Mouse (Mus musculus) stomach, embryonic 15.5 days (tissue): Measurements from ENCODE around the gene Wnt11. TPM values are rescaled to one million over a fixed set of nuclear protein-coding genes. Genes with fewer than 3 reads are reported as not detected.

Experiments
- ATAC-seq: fragments of 200-750 bp; cut with Nextera tagmentation; 2 replicates; pipeline ENCODE4 v1.8.0; 2017; ENCODE audit warnings: low read depth, moderate number of reproducible peaks, moderate TSS enrichment; ENCODE audit not compliant: insufficient read depth, low FRiP score
- H3K27ac ChIP-seq: fragments of 300-500 bp; sonication (generic); 2 replicates; pipeline ENCODE4 v1.5.1; 2015; ENCODE audit warnings: mild to moderate bottlenecking, inconsistent platforms
- H3K27me3 ChIP-seq: fragments of 300-500 bp; sonication (generic); replicated peaks from 2 replicates; pipeline ENCODE4 v1.6.1; 2015; ENCODE audit warnings: inconsistent platforms
- H3K36me3 ChIP-seq: fragments of 300-500 bp; sonication (generic); 2 replicates; pipeline ENCODE4 v1.6.1; 2015; ENCODE audit warnings: inconsistent platforms
- H3K4me1 ChIP-seq: fragments of 300-500 bp; sonication (generic); 2 replicates; pipeline ENCODE4 v1.6.1; 2015; ENCODE audit warnings: inconsistent platforms
- H3K4me2 ChIP-seq: fragments of 300-500 bp; sonication (generic); 2 replicates; pipeline ENCODE4 v1.6.1; 2015; ENCODE audit warnings: mild to moderate bottlenecking, inconsistent platforms
- H3K4me3 ChIP-seq: fragments of 300-500 bp; sonication (generic); replicated peaks from 2 replicates; pipeline ENCODE4 v1.5.1; 2015; ENCODE audit warnings: inconsistent platforms
- H3K9ac ChIP-seq: fragments of 300-500 bp; sonication (generic); 2 replicates; pipeline ENCODE4 v1.6.1; 2015; ENCODE audit warnings: inconsistent platforms
- H3K9me3 ChIP-seq: fragments of 300-500 bp; sonication (generic); 2 replicates; pipeline ENCODE4 v1.6.1; 2016; ENCODE audit warnings: inconsistent platforms
- WGBS: fragments of 180-500 bp; shearing (Covaris S2); methylation state at CpG from one replicate; pipeline ENCODE4 v1.1.7; 2015; 5-methylcytosine and 5-hydroxymethylcytosine counted together
- polyA plus RNA-seq: library from polyadenylated mRNA; unstranded; fragments of >200 nt; fragmentation: Nextera tagmentation; extraction: Ambion mirVana; gene quantifications from 2 replicates; pipeline ENCODE4 v1.2.1, GENCODE M21; 2015

The Wnt11 gene
- polyA plus RNA-seq, 1 experiment from 2014 or later, result 5.5 TPM

GRCm38 (mm10) chr7:98835519-98836441 lies 868 bp downstream of the Wnt11 start:
- peaks cover 70% of the 10 kb centered on the region for H3K27me3 ChIP-seq
- H3K36me3 ChIP-seq, result no peaks in the 10 kb centered on the region
- ATAC-seq, result no peak
- H3K4me1 ChIP-seq, result peaks cover 50% of the 10 kb centered on the region
- peak overlapping the region; percentile 100 for H3K4me2 ChIP-seq
- peak overlapping the region; percentile 58 for H3K4me3 ChIP-seq
- H3K9ac ChIP-seq, result peak overlapping the region; percentile 2; the same call in 1 of the 2 replicates
- no peak overlapping the region for H3K27ac ChIP-seq
- under 1% methylated on average over 46 of the region's 46 CpGs for WGBS
- H3K9me3 ChIP-seq, result no peaks in the 10 kb centered on the region

DNA sequence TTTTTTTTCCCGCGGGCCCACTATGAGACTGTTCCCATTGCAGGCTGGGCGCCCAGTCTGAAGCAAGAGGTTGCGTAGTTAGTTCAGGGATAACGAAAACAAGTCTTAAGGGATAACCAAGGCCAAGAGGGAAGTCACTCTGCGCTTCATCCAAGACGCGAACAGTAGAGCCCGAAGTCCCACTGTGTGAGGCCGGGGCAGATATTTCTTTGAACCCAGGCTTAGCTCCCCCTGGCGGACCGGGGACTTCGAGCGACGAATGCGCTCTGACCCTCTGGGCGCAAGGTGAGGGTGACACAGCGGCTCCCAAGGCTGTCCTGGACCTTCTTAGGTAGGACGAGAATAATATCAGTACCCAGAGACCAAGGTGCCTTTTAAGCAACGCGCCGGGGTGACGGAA lies 1.7 kb downstream of the Wnt11 start:
- peaks cover 66% of the 10 kb centered on the region for H3K27me3 ChIP-seq
- 3% methylated on average over 23 of the region's 23 CpGs for WGBS
- no peaks in the 10 kb centered on the region for H3K36me3 ChIP-seq
- no peak overlapping the region for H3K9ac ChIP-seq
- H3K4me3 ChIP-seq, result peak overlapping the region; percentile 58
- H3K4me1 ChIP-seq, result peaks cover 50% of the 10 kb centered on the region
- H3K4me2 ChIP-seq, result peak overlapping the region; percentile 100
- H3K27ac ChIP-seq, result no peak overlapping the region
- no peak for ATAC-seq
- H3K9me3 ChIP-seq, result no peaks in the 10 kb centered on the region

GRCm38 (mm10) chr7:98837901-98838300 lies 3.0 kb downstream of the Wnt11 start:
- WGBS, result under 1% methylated on average over 17 of the region's 17 CpGs
- H3K9ac ChIP-seq, result no peak overlapping the region
- no peaks in the 10 kb centered on the region for H3K36me3 ChIP-seq
- H3K27me3 ChIP-seq, result peaks cover 57% of the 10 kb centered on the region
- peak overlapping the region; percentile 50 for H3K4me3 ChIP-seq
- peak overlapping the region; percentile 96 for H3K4me2 ChIP-seq
- H3K27ac ChIP-seq, result no peak overlapping the region
- ATAC-seq, result no peak
- H3K4me1 ChIP-seq, result peaks cover 50% of the 10 kb centered on the region
- no peaks in the 10 kb centered on the region for H3K9me3 ChIP-seq

GRCm38 (mm10) chr7:98838729-98839141 lies 3.8 kb downstream of the Wnt11 start:
- Histone ChIP-seq H3K9ac (0 out of 2 replicates have a peak overlapping the region, but pooled peaks have one; percentile 27), H3K4me2 (peak overlapping the region; percentile 96), H3K4me3 (peak overlapping the region; percentile 50), H3K27me3 (peaks cover 50% of the 10 kb centered on the region), H3K27ac (no peak overlapping the region), H3K4me1 (peaks cover 52% of the 10 kb centered on the region), H3K36me3 (no peaks in the 10 kb centered on the region), H3K9me3 (no peaks in the 10 kb centered on the region)
- WGBS, result under 1% methylated on average over 47 of the region's 48 CpGs
- peak; percentile 52; the same call in 1 of the 2 replicates for ATAC-seq

- peak overlapping the region; percentile 29; the same call in 1 of the 2 replicates for H3K9ac ChIP-seq
- H3K9me3 ChIP-seq, result no peaks in the 10 kb centered on the region
- H3K4me1 ChIP-seq, result peaks cover 53% of the 10 kb centered on the region
- WGBS, result 12% methylated on average over 12 of the region's 12 CpGs
- ATAC-seq, result no peak
- H3K4me3 ChIP-seq, result peak overlapping the region; percentile 50
- H3K27ac ChIP-seq, result no peak overlapping the region
- no peaks in the 10 kb centered on the region for H3K36me3 ChIP-seq
- peak overlapping the region; percentile 96 for H3K4me2 ChIP-seq
- peaks cover 46% of the 10 kb centered on the region for H3K27me3 ChIP-seq
Observed at GRCm38 (mm10) chr7:98839312-98839711, 4.4 kb downstream of the Wnt11 start.

- peaks cover 32% of the 10 kb centered on the region for H3K27me3 ChIP-seq
- H3K9me3 ChIP-seq, result no peaks in the 10 kb centered on the region
- peaks cover 39% of the 10 kb centered on the region for H3K4me1 ChIP-seq
- no peak overlapping the region for H3K27ac ChIP-seq
- 62% methylated on average over 3 of the region's 3 CpGs for WGBS
- no peaks in the 10 kb centered on the region for H3K36me3 ChIP-seq
- no peak for ATAC-seq
- no peak overlapping the region for H3K4me3 ChIP-seq
- H3K4me2 ChIP-seq, result no peak overlapping the region
- H3K9ac ChIP-seq, result no peak overlapping the region
Observed at GRCm38 (mm10) chr7:98840771-98841170, 5.9 kb downstream of the Wnt11 start.

DNA sequence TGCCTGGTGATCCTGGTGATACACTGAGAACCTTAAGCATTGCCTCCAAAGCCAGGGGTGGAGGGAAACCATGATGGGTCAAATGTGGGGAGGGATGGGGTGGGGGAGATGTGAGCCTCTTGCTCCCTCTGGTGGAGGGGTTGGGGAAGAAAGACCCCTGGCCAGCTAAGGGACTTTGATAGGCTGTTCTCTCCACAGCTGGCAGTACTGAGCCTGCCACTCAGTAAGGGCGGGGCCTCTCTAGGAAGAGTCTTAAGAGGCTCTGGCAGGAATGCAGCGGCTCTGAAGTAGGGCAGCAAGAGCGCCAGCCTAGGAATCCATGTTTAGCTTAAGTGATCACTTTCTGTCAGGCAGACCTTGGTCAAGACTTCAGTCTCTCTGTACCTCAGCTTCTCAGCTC lies 6.9 kb downstream of the Wnt11 start:
- Histone ChIP-seq H3K9ac (no peak overlapping the region), H3K4me2 (no peak overlapping the region), H3K27ac (no peak overlapping the region), H3K36me3 (no peaks in the 10 kb centered on the region), H3K4me1 (peaks cover 29% of the 10 kb centered on the region), H3K27me3 (peaks cover 21% of the 10 kb centered on the region), H3K9me3 (no peaks in the 10 kb centered on the region), H3K4me3 (no peak overlapping the region)
- ATAC-seq, result no peak
- 41% methylated on average over 3 of the region's 3 CpGs for WGBS

- no peak overlapping the region for H3K4me2 ChIP-seq
- H3K27ac ChIP-seq, result no peak overlapping the region
- no peaks in the 10 kb centered on the region for H3K9me3 ChIP-seq
- H3K4me1 ChIP-seq, result peaks cover 19% of the 10 kb centered on the region
- 91% methylated on average over 3 of the region's 3 CpGs for WGBS
- no peak for ATAC-seq
- no peak overlapping the region for H3K9ac ChIP-seq
- H3K27me3 ChIP-seq, result peaks cover 16% of the 10 kb centered on the region
- no peak overlapping the region for H3K4me3 ChIP-seq
- no peaks in the 10 kb centered on the region for H3K36me3 ChIP-seq
Observed at GRCm38 (mm10) chr7:98842997-98843396, 8.1 kb downstream of the Wnt11 start.

GRCm38 (mm10) chr7:98843649-98844048 lies 8.7 kb downstream of the Wnt11 start:
- Histone ChIP-seq H3K4me3 (no peak overlapping the region), H3K27me3 (peaks cover 16% of the 10 kb centered on the region), H3K4me2 (no peak overlapping the region), H3K4me1 (peaks cover 17% of the 10 kb centered on the region), H3K27ac (no peak overlapping the region), H3K9me3 (no peaks in the 10 kb centered on the region), H3K9ac (no peak overlapping the region), H3K36me3 (no peaks in the 10 kb centered on the region)
- no peak for ATAC-seq
- 48% methylated on average over 7 of the region's 7 CpGs for WGBS

GRCm38 (mm10) chr7:98848899-98849640 lies 14.2 kb downstream of the Wnt11 start:
- Histone ChIP-seq H3K9ac (no peak overlapping the region), H3K4me1 (peaks cover 31% of the 10 kb centered on the region), H3K27me3 (no peaks in the 10 kb centered on the region), H3K4me3 (no peak overlapping the region), H3K9me3 (no peaks in the 10 kb centered on the region), H3K36me3 (0 out of 2 replicates have a peak, but pooled peaks cover 4% of the 10 kb centered on the region), H3K27ac (peak overlapping the region; percentile 51), H3K4me2 (no peak overlapping the region)
- WGBS, result 65% methylated on average over 8 of the region's 8 CpGs
- peak; percentile 77 for ATAC-seq

DNA sequence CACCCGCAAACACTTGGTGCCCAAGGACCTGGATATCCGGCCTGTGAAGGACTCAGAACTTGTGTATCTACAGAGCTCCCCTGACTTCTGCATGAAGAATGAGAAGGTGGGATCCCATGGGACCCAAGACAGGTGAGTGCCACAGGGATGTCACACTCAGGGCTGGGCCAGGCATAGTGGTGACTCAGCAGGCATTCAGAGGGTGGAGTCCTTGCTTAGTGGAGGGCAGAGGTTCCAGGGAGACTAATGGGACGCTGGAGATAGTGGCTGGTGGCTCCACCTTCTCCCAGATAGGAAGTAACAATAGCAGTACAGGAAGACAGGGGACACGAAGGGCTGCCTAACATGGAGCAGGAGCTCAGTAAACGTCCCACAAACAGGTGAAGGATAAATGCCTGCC lies 15.5 kb downstream of the Wnt11 start:
- ATAC-seq, result no peak
- H3K27me3 ChIP-seq, result no peaks in the 10 kb centered on the region
- WGBS, result 72% methylated on average over 5 of the region's 5 CpGs
- H3K36me3 ChIP-seq, result 0 out of 2 replicates have a peak, but pooled peaks cover 4% of the 10 kb centered on the region
- no peak overlapping the region for H3K9ac ChIP-seq
- no peak overlapping the region for H3K4me3 ChIP-seq
- no peak overlapping the region for H3K4me2 ChIP-seq
- H3K27ac ChIP-seq, result no peak overlapping the region
- no peaks in the 10 kb centered on the region for H3K9me3 ChIP-seq
- H3K4me1 ChIP-seq, result peaks cover 31% of the 10 kb centered on the region
